Mouse (Mus musculus) hindbrain, embryonic 13.5 days (tissue): ENCODE measurements around the gene Ankib1. TPM values are rescaled to one million over a fixed set of nuclear protein-coding genes. Genes with fewer than 3 reads are reported as not detected.
"Not testable (repeated sequence)": the region's sequence is repeated elsewhere in the genome, so short reads cannot be mapped to it uniquely, and the experiment has no call there.

ENCODE experiments used
- ATAC-seq: fragments of 200-750 bp; cut with Nextera tagmentation; 2 replicates; pipeline ENCODE4 v1.8.0; 2017; ENCODE audit warnings: moderate TSS enrichment; ENCODE audit not compliant: low FRiP score
- H3K27ac ChIP-seq: fragments of 300-500 bp; sonication (generic); 2 replicates; pipeline ENCODE4 v1.5.1; 2015; ENCODE audit warnings: inconsistent platforms, mild to moderate bottlenecking, moderate library complexity
- H3K27me3 ChIP-seq: fragments of 300-500 bp; sonication (generic); 2 replicates; pipeline ENCODE4 v1.6.1; 2015; ENCODE audit warnings: mild to moderate bottlenecking, inconsistent platforms
- H3K36me3 ChIP-seq: fragments of 300-500 bp; sonication (generic); 2 replicates; pipeline ENCODE4 v1.6.1; 2015; ENCODE audit warnings: mild to moderate bottlenecking, inconsistent platforms
- H3K4me1 ChIP-seq: fragments of 300-500 bp; sonication (generic); replicated peaks from 2 replicates; pipeline ENCODE4 v1.6.1; 2015; ENCODE audit warnings: inconsistent platforms
- H3K4me2 ChIP-seq: fragments of 300-500 bp; sonication (generic); 2 replicates; pipeline ENCODE4 v1.6.1; 2015; ENCODE audit warnings: inconsistent platforms, mild to moderate bottlenecking, moderate library complexity
- H3K4me3 ChIP-seq: fragments of 300-500 bp; sonication (generic); 2 replicates; pipeline ENCODE4 v1.5.1; 2015; ENCODE audit warnings: mild to moderate bottlenecking, inconsistent platforms
- H3K9ac ChIP-seq: fragments of 300-500 bp; sonication (generic); 2 replicates; pipeline ENCODE4 v1.6.1; 2015; ENCODE audit warnings: mild to moderate bottlenecking, inconsistent platforms
- H3K9me3 ChIP-seq: fragments of 300-500 bp; sonication (generic); 2 replicates; pipeline ENCODE4 v1.6.1; 2016; ENCODE audit warnings: inconsistent platforms
- WGBS: fragments of 180-500 bp; shearing (Covaris S2); methylation state at CpG from one replicate; pipeline ENCODE4 v1.1.7; 2015; 5-methylcytosine and 5-hydroxymethylcytosine counted together
- polyA plus RNA-seq: library from polyadenylated mRNA; unstranded; fragments of >200 nt; fragmentation: Nextera tagmentation; extraction: Ambion mirVana; gene quantifications from 2 replicates; pipeline ENCODE4 v1.2.1, GENCODE M21; 2015

The Ankib1 gene
- 18.3 and 19.9 TPM in 2 replicates for polyA plus RNA-seq

DNA sequence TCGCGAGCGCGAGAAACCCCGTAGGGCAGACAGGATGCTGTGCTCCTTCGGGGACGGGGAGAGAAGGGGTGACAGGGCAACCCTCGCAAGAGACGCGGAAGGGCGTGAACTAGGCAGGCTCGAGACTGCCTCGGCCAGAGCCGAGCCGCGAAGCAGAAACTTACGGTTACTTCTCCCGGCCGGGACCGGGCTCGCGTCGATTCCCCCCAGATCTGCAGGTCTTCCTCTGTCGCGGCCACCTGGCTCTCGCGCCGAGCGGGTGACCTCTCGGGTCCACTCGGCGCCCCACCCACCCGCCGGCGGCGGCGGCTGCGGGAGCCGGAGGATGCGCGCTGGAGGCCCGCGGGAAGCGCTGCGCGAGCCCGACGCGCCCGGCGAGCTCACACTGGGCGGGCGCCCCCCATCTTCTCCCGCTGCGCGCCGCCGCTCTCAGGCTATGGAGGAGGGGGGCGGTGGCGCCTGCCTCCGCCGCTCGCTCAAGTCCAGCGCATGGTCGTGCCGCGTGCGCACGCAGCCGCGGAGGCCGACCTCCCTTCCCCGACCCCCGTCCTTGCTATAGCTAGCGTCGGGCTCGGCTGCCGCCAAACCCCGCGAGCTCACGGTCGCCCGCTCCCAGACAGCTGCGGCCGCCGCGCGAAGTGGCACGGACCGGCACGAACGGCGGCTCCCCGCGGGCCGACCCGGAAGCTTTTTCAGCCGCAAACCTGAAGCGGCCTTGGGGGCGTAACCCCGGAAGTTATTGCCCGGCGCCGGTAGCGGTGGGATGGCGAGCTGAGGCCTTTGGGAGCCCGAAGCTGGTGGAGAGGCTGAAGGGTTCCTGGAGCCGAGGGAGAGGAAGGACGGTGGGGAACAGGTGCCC, at the start of gene Ankib1, which contains the start of gene Krit1:
TSS of gene Ankib1 (minus strand) at position 493 of the 859 bp plus-strand sequence.
TSS of gene Krit1 (plus strand) at position 752 of the 859 bp plus-strand sequence.
- no peaks in the 10 kb centered on the region for H3K27me3 ChIP-seq
- H3K36me3 ChIP-seq = no peaks in the 10 kb centered on the region; the same call in 1 of the 2 replicates
- peak within 1 kb of the TSS; percentile 95 for H3K27ac ChIP-seq
- peak; percentile 97 for ATAC-seq
- under 1% methylated on average over 88 of the region's 109 CpGs for WGBS
- no peaks in the 10 kb centered on the region for H3K9me3 ChIP-seq
- peak within 1 kb of the TSS; percentile 88 for H3K4me3 ChIP-seq
- H3K4me2 ChIP-seq = peak within 1 kb of the TSS; percentile 85
- H3K4me1 ChIP-seq = peaks cover 24% of the 10 kb centered on the region
- H3K9ac ChIP-seq = peak within 1 kb of the TSS; percentile 90

GRCm38 (mm10) chr5:3845026-3845425, 42.3 kb upstream of the Ankib1 start, which contains the start of gene Lrrd1:
Lrrd1 (plus strand) TSS chr5:3845173.
- H3K27ac ChIP-seq = no peak within 1 kb of the TSS
- peak; percentile 69 for ATAC-seq
- H3K4me1 ChIP-seq = peaks cover 5% of the 10 kb centered on the region
- 6% methylated on average over 24 of the region's 24 CpGs for WGBS
- no peaks in the 10 kb centered on the region for H3K27me3 ChIP-seq
- no peaks in the 10 kb centered on the region for H3K9me3 ChIP-seq
- H3K4me2 ChIP-seq = peak within 1 kb of the TSS; percentile 62
- peaks cover 19% of the 10 kb centered on the region for H3K36me3 ChIP-seq
- peak within 1 kb of the TSS; percentile 68 for H3K9ac ChIP-seq
- peak within 1 kb of the TSS; percentile 39 for H3K4me3 ChIP-seq

DNA sequence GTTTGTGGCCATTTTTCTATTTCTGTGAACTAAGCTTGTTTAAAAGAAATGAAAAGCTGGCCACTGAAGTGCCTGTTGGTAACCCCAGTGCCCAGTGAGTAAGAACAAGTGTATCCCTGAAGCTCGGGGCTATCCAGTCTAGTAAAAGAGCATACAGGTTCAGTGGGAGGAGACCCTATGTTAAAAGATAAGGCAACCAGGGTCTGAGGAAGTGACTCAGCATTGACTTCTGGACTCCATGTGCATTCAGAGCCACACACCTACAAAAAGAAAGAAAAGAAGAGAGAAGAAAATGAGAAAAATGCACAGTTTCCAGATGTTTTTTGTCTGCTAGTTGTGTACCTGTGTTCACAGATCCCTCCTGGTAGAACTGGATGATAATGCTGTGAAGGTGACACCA, 31.4 kb upstream of the Ankib1 start:
- Histone ChIP-seq H3K9me3 (peaks cover 5% of the 10 kb centered on the region; the same call in 1 of the 2 replicates), H3K9ac (no peak overlapping the region), H3K27ac (no peak overlapping the region), H3K4me2 (no peak overlapping the region), H3K27me3 (no peaks in the 10 kb centered on the region), H3K4me3 (no peak overlapping the region), H3K4me1 (no peaks in the 10 kb centered on the region), H3K36me3 (peaks cover 56% of the 10 kb centered on the region)
- no peak for ATAC-seq
- WGBS = 77% methylated on average over 1 of the region's 1 CpGs

DNA sequence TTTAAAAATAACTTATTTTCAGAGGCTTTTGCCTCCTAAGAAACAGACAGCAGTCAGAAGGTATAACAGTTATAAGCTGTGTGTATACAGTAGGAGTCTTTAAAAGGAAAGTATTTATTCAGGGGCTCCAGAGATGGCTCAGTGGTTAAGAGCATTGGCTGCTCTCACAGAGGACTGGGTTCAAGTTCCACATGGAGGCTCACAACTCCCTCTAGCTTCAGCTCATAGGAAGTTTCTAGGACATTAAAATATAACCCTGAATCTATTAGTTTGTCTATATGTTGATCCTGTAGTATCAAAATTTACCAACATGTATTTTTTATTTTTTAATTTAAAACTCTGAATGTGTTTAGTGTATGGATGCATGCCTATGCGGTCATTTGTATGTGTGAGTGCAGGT, 5.7 kb upstream of the Ankib1 start:
- Histone ChIP-seq H3K4me1 (peaks cover 7% of the 10 kb centered on the region), H3K4me2 (no peak overlapping the region), H3K9ac (no peak overlapping the region), H3K9me3 (no peaks in the 10 kb centered on the region), H3K36me3 (peaks cover 30% of the 10 kb centered on the region), H3K4me3 (no peak overlapping the region), H3K27ac (no peak overlapping the region), H3K27me3 (no peaks in the 10 kb centered on the region)
- 100% methylated on average over 1 of the region's 1 CpGs for WGBS
- no peak for ATAC-seq

- peaks cover 24% of the 10 kb centered on the region for H3K4me1 ChIP-seq
- under 1% methylated on average over 36 of the region's 36 CpGs for WGBS
- no peaks in the 10 kb centered on the region for H3K9me3 ChIP-seq
- peak overlapping the region; percentile 85 for H3K4me2 ChIP-seq
- peak; percentile 81 for ATAC-seq
- peak overlapping the region; percentile 90 for H3K9ac ChIP-seq
- H3K4me3 ChIP-seq = peak overlapping the region; percentile 88
- no peaks in the 10 kb centered on the region for H3K27me3 ChIP-seq
- H3K36me3 ChIP-seq = peaks cover 4% of the 10 kb centered on the region; the same call in 1 of the 2 replicates
- H3K27ac ChIP-seq = peak overlapping the region; percentile 95
Measured at GRCm38 (mm10) chr5:3803292-3804165, 804 bp upstream of the Ankib1 start.

DNA sequence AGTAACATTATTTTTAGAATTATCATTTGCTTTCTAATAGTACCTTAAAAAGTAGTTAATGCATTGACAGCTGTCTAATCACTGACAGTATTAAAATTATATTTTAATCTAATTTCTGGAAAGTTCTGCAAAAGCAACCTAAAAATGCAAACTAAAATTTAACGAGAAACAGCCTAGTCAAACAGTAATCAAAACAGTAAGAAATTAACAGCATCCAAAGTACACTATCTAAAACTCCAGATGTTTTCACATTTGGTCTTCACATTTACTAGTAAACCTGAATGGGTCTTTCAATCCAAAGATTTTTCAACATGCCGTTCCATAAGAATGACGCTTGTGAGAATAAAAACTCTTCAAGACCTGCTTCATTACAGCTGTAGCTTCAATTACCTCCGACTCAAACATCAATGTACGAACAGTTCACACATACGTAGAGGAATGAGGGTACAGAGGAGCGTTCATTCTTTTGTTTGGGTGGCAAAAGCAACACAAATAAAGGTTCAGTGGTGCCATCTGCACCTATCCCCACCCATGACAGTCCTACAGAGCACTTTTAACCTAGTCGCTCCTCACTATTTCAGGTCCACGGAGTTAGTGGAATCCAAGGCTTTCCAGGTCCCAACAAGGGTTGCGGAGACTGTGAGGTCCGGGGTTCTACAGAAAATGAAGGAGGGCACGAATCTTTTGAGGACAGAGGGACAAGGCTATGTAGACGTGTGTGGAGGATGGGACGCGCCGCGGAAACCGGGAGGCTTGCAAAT, 873 bp downstream of the Ankib1 start:
- Histone ChIP-seq H3K4me2 (peak overlapping the region; percentile 85), H3K27me3 (no peaks in the 10 kb centered on the region), H3K4me3 (peak overlapping the region; percentile 88), H3K9me3 (no peaks in the 10 kb centered on the region), H3K36me3 (no peaks in the 10 kb centered on the region), H3K9ac (peak overlapping the region; percentile 90), H3K27ac (peak overlapping the region; percentile 95), H3K4me1 (peaks cover 24% of the 10 kb centered on the region)
- peak; percentile 9 for ATAC-seq
- 6% methylated on average over 18 of the region's 18 CpGs for WGBS

- no peak for ATAC-seq
- no peaks in the 10 kb centered on the region for H3K36me3 ChIP-seq
- peak overlapping the region; percentile 12; the same call in 1 of the 2 replicates for H3K4me3 ChIP-seq
- no peak overlapping the region for H3K27ac ChIP-seq
- H3K4me2 ChIP-seq = peak overlapping the region; percentile 51
- WGBS = 86% methylated on average over 4 of the region's 4 CpGs
- no peaks in the 10 kb centered on the region for H3K27me3 ChIP-seq
- H3K9me3 ChIP-seq = no peaks in the 10 kb centered on the region
- no peak overlapping the region for H3K9ac ChIP-seq
- H3K4me1 ChIP-seq = peaks cover 24% of the 10 kb centered on the region
Measured at GRCm38 (mm10) chr5:3800881-3801280, 1.8 kb downstream of the Ankib1 start.

- peaks cover 24% of the 10 kb centered on the region for H3K4me1 ChIP-seq
- no peak overlapping the region for H3K4me3 ChIP-seq
- no peaks in the 10 kb centered on the region for H3K9me3 ChIP-seq
- no peaks in the 10 kb centered on the region for H3K36me3 ChIP-seq
- no peak overlapping the region for H3K4me2 ChIP-seq
- no peak overlapping the region for H3K9ac ChIP-seq
- no peak for ATAC-seq
- 91% methylated on average over 1 of the region's 1 CpGs for WGBS
- H3K27ac ChIP-seq = no peak overlapping the region
- H3K27me3 ChIP-seq = no peaks in the 10 kb centered on the region
Measured at GRCm38 (mm10) chr5:3800041-3800440, 2.7 kb downstream of the Ankib1 start.

DNA sequence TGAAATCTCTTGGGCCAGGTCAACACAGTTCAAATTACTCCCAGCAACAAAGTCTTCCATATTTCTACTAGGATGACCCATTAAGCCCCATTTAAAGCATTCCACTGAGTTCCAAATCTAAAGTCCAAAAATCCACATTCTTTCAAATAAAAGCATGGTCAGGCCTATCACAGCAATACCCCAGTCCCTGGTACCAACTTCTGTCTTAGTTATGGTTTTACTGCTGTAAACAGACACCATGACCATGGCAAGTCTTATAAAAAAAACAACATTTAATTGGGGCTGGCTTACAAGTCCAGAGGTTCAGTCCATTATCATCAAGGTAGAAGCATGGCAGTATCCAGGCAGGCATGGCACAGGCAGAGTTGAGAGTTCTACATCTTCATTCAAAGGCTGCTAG, 4.1 kb downstream of the Ankib1 start:
- H3K4me2 ChIP-seq = not testable (repeated sequence)

GRCm38 (mm10) chr5:3797101-3797500, 5.6 kb downstream of the Ankib1 start:
- H3K27me3 ChIP-seq, H3K4me2 ChIP-seq, H3K9ac ChIP-seq, H3K36me3 ChIP-seq, H3K27ac ChIP-seq, ATAC-seq, H3K4me3 ChIP-seq, H3K9me3 ChIP-seq: not testable (repeated sequence)
- peaks cover 17% of the 10 kb centered on the region for H3K4me1 ChIP-seq
- WGBS = 100% methylated on average over 2 of the region's 2 CpGs

More for the DNA sequence above, 4.1 kb downstream of the Ankib1 start:
- not testable (repeated sequence) for H3K9me3 ChIP-seq, ATAC-seq, H3K27me3 ChIP-seq, H3K4me3 ChIP-seq, H3K27ac ChIP-seq, H3K9ac ChIP-seq, H3K36me3 ChIP-seq
- H3K4me1 ChIP-seq = peaks cover 17% of the 10 kb centered on the region

DNA sequence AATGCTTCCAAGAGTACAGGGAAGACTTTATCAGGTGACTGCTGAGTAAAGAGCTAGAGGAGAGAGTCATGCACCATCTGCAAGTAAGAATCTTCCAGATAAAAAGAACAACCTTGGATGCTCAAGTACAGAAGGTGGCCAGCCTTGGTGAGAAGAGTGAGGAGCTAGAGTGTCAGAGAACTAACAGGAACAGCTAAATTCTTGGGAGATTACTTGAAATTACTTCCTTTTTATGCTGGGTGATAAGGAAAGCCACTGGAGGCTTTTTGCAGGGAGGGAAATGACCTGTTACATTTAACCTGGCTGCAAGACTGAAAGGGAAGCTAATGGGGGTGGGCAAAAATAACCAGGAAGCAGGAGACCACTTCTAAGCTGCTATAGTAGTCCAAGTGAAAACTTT, 11.7 kb downstream of the Ankib1 start:
- ATAC-seq = no peak

More for the DNA sequence above, 11.7 kb downstream of the Ankib1 start:
- Histone ChIP-seq H3K27ac (no peak overlapping the region), H3K4me3 (no peak overlapping the region), H3K36me3 (no peaks in the 10 kb centered on the region), H3K4me1 (peaks cover 4% of the 10 kb centered on the region; the same call in 1 of the 2 replicates), H3K9ac (no peak overlapping the region), H3K4me2 (no peak overlapping the region), H3K9me3 (no peaks in the 10 kb centered on the region), H3K27me3 (no peaks in the 10 kb centered on the region)
